Mouse (Mus musculus): ENCODE results near the gene Ifitm1.
"Not testable (repeated sequence)": the region's sequence is repeated elsewhere in the genome, so short reads cannot be mapped to it uniquely, and the experiment has no call there.

The Ifitm1 gene

GRCm38 (mm10) chr7:140949824-140950530 is 17.0 kb upstream of the Ifitm1 start, which contains the start of gene Ifitm5:
Ifitm5 (minus strand) TSS chr7:140950291.
- DNase-seq (ENCODE audit: low read depth, low spot score) = no peak

GRCm38 (mm10) chr7:140951051-140951450 is 16.0 kb upstream of the Ifitm1 start:
- DNase-seq (ENCODE audit: low read depth, low spot score) = no peak

- DNase-seq (ENCODE audit: low read depth, low spot score) = no peak
Measured at GRCm38 (mm10) chr7:140951765-140952164, 15.3 kb upstream of the Ifitm1 start.

DNA sequence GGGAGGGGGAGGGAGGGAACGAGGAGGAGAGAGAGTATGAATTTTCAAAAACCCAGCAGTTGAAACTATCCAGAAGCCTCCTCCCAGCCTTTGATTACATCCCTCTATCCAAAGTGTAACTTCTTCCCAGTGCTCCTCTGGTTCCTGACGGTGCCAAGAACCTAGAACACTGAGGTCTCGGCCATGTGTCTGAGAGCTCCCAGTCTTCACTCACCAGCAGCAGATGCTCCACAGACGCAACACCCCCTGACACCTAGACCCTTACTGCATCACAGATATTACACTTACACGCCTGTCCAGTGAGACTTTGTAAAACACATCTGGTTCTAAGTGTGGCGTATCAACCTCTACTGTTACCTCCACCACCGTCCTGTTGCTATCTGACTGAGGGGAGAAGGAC is 14.6 kb upstream of the Ifitm1 start:
- no peak for DNase-seq (ENCODE audit: low read depth, low spot score)

GRCm38 (mm10) chr7:140953133-140953532 is 13.9 kb upstream of the Ifitm1 start:
- no peak for DNase-seq (ENCODE audit: low read depth, low spot score)

GRCm38 (mm10) chr7:140953800-140954732 is 13.0 kb upstream of the Ifitm1 start:
- DNase-seq (ENCODE audit: low read depth, low spot score) = no peak

GRCm38 (mm10) chr7:140954733-140955071 is 12.3 kb upstream of the Ifitm1 start:
- no peak for DNase-seq (ENCODE audit: low read depth, low spot score)

DNA sequence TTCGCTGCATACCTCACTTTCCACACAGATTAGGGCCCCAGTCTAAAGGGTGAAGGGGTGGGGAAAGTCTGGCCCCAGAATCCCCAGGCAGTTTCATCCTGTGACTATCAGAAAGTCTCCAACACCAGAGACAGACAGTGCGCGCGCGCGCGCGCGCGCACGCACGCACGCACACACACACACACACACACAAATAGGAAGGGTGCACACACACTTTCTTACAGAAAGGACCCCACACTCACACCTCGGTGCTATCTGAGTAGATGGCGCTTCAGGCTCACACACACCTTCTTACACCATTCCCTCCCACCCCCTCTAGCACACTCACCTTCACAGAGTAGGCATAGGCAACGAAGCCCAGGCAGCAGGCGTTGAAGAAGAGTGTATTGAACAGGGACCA is 11.7 kb upstream of the Ifitm1 start:
- DNase-seq (ENCODE audit: low read depth, low spot score) = no peak

DNA sequence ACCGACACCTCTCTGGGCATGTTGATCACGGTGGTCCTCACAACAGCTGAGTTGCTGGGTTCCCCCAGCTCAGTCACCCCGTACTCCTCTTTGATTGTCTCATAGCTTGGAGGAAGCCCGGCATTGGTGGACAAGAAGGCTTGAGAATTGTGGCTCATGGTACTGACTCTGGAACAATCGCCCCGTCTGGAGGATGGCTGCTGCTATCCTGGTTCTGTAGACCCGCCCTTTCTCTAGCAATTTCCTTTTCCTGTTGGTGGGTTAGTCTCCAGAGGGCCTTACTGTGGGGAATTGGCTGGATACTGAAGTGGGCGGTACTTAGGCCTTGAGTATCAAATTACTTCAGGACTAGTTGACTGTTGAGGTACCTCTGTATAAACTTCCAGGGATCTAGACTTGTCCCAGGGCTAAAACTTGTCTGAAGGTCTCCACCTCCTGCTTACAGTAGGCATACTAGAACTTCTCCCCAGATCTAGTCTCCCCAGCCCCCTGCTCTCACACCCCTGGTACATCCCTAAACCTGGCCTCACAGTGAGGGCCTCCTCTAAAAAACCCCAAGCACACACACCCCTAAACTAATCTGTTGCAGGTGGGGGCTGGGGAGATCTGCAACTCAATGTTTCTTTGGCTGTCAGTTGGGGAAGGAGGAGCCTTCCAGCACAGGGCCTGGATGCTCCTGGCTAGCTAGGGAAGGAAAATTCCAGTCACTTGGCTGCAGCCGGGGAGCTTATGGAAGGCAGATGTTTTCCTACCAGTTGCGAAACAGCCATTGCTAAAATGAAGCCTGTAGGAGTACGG is 11.1 kb upstream of the Ifitm1 start, which contains the start of the genes Gm45717 and Ifitm2:
Gene Gm45717, minus strand, starts transcription at position 180 of the 798 bp plus-strand sequence.
Gene Ifitm2, minus strand, starts transcription at position 230 of the 798 bp plus-strand sequence.
- DNase-seq (ENCODE audit: low read depth, low spot score) = peak; percentile 89

DNA sequence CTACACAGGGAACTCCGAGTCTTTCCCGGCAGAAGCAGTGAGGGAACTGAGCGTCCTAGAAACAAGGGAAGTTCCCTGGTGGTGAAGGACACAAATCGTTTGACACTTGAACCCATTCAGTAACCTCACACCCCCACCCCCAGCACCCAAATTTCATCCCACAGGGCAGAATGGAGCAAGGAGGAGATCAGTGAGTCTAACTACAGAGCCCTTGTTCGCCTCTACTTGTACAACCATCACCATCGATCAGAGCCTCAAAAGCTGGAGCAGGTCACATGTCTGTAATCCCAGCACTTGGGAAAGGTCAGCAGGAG is 10.5 kb upstream of the Ifitm1 start:
- no peak for DNase-seq (ENCODE audit: low read depth, low spot score)

GRCm38 (mm10) chr7:140959181-140959901 is 7.7 kb upstream of the Ifitm1 start:
- peak; percentile 52 for DNase-seq (ENCODE audit: low read depth, low spot score)

DNA sequence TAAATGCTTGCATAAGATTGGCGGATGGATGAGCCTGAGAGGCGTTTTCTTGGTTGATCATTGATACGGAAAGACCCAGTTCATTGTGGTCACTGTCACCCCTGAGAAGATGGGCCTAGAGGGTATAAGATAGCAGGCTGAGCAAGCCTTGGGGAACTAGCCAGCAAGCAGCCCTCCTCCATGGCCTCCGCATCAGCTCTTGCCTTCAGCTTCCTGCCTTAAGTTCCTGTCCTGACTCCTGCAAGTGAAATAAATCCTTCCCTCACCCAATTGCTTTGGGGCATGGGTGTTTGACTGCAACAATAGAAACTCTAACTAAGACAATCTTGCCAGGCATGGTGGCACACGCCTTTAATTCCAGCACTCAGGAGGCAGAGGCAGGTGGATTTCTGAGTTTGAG is 7.0 kb upstream of the Ifitm1 start:
- DNase-seq (ENCODE audit: low read depth, low spot score) = no peak

DNA sequence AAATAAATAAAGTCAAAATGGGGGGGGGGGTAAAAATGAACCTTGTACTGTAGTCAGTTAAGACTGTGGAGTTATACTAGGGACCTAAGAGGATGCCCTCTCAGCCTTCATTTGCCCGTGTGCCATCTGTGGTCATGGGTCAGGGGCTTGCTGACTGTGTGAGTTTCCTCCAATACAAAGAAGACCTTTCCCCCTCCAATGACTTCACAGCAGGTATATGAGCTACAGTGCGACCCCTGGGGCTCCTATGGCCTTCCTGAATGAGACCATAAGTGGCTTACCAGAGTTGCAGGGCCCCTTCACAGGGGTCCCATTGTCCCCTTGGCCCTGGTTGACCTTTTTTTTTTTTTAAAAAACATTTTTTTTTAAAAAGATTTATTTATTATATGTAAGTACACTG is 5.6 kb upstream of the Ifitm1 start:
- DNase-seq (ENCODE audit: low read depth, low spot score) = no peak

GRCm38 (mm10) chr7:140962733-140963132 is 4.3 kb upstream of the Ifitm1 start:
- DNase-seq (ENCODE audit: low read depth, low spot score) = no peak

GRCm38 (mm10) chr7:140967862-140968591 is 1.0 kb downstream of the Ifitm1 start:
- peak; percentile 69 for DNase-seq (ENCODE audit: low read depth, low spot score)

- not testable (repeated sequence) for DNase-seq (ENCODE audit: low read depth, low spot score)
Measured at GRCm38 (mm10) chr7:140968710-140969109, 1.7 kb downstream of the Ifitm1 start.

DNA sequence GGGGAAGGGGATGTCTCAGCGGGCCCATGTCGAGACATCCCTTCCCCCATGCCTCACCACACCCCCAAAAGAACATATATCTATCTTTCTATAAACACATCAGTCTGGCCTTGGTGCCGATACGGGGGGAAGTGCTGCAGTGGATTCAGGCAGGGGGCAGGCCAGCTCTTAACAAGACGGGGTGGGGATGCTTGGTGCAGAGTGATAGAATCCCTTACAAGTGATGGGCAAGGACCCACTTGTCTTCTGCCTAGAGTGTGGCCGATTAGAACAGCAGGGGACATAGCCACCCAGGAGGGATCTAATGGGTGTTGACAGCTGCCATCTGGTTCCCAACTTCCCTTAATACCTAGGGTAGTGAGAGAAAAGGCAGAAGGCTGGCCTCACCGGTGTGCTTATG is 3.9 kb downstream of the Ifitm1 start:
- no peak for DNase-seq (ENCODE audit: low read depth, low spot score)

GRCm38 (mm10) chr7:140971479-140972171 is 4.6 kb downstream of the Ifitm1 start:
- DNase-seq (ENCODE audit: low read depth, low spot score) = no peak

DNA sequence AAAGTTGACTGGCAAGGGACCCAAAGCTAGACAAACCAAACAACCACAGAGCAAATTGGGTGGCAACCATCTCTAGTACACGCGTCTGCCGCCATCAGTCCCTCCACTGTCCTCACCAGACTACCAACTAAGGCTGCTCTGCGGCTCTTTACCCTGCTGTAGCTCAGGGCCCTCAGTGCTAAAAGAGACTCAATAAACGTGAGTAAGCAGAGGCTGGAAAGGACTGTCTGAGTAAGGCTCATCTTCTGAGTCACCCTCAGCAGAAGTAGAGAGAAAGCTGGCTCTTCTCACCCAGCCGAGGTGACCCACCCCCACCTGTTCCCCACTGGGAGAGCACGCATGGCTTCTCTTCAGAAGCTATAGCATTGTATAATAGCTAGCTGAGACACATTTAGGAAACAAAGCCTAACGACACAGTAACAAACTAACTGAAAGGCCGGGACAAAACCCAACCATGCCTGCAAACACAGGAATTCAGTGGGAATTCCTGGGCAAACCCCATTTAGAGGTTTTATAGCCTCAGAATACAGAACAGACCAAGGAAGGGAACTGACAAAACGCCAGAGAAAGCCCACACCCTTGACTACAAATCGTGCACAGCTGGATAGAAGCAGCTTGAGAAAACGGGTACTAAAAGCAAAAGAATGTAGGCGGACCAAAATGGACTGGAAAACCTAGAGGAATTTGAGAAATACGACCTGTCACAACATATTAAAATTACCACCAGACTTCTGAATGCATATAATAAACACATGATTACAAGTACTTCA is 6.6 kb downstream of the Ifitm1 start:
- no peak for DNase-seq (ENCODE audit: low read depth, low spot score)
